Mouse (Mus musculus): ENCODE data around the gene Mtmr14. TPM values are rescaled to one million over a fixed set of nuclear protein-coding genes. Genes with fewer than 3 reads are reported as not detected.

The Mtmr14 gene
- polyA plus RNA-seq, 1 experiment: 16.8 TPM

DNA sequence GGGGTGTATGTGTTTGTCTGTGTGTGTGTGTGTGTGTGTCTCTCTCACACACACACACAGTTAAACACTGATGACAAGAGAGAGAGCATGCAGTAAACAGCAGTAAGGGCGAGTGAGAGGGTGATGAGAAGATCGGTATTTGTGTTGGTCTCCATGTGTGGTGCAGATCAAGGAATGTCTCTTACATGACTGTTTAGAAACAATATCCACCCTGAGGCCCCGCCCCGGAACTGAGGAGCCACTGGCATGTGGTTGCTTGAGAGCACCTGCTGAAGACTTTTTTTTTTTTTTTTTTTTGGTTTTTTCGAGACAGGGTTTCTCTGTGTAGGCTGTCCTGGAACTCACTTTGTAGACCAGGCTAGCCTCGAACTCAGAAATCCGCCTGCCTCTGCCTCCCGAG is 26.8 kb downstream of the Mtmr14 start:
- TF ChIP-seq TCF3 (IDR thresholded peaks at IDR 0.05; ENCODE audit: insufficient read length, low read depth): no peak
- TF ChIP-seq SRF (IDR thresholded peaks at IDR 0.05; ENCODE audit: control insufficient read depth, insufficient read length, low read depth): no peak
- no peak for TF ChIP-seq POLR2A (IDR thresholded peaks at IDR 0.05; ENCODE audit: insufficient read length, low read depth)
- TF ChIP-seq TCF12 (IDR thresholded peaks at IDR 0.05; ENCODE audit: insufficient read depth, poor library complexity, severe bottlenecking): no peak
- TF ChIP-seq POLR2AphosphoS2 (IDR thresholded peaks at IDR 0.05; ENCODE audit: insufficient read length, low read depth): no peak
- no peak for TF ChIP-seq MYOG (IDR thresholded peaks at IDR 0.05; ENCODE audit: control insufficient read depth in 1 of 3, insufficient read depth in 1 of 3, insufficient read length in 2 of 3, low read depth in 2 of 3)
- no peak for TF ChIP-seq REST (IDR thresholded peaks at IDR 0.05; ENCODE audit: insufficient read depth, insufficient read length)
- TF ChIP-seq CEBPB (IDR thresholded peaks at IDR 0.05; ENCODE audit: insufficient read depth, poor library complexity, severe bottlenecking): no peak
- TF ChIP-seq E2F4 (IDR thresholded peaks at IDR 0.05; ENCODE audit: insufficient read depth): no peak
- TF ChIP-seq USF1 (IDR thresholded peaks at IDR 0.05; ENCODE audit: low read depth): no peak
- no peak for TF ChIP-seq MYOD1 (IDR thresholded peaks at IDR 0.05; ENCODE audit: control insufficient read depth in 1 of 3, insufficient read length in 2 of 3, low read depth in 2 of 3)
- no peak for TF ChIP-seq MAX (IDR thresholded peaks at IDR 0.05; ENCODE audit: low read depth)
- H3K4me2 ChIP-seq (ENCODE audit: low read depth): no peak overlapping the region
- H3K36me3 ChIP-seq (ENCODE audit: control insufficient read depth, insufficient read depth): peaks cover 19% of the 10 kb centered on the region
- H3ac ChIP-seq (ENCODE audit: control insufficient read depth, insufficient read length): no peak overlapping the region
- no peak overlapping the region for H3K4me3 ChIP-seq
- no peaks in the 10 kb centered on the region for H3K79me2 ChIP-seq (ENCODE audit: control insufficient read depth, insufficient read depth)
- H3K27me3 ChIP-seq (ENCODE audit: control insufficient read depth, insufficient read depth, insufficient read length): no peaks in the 10 kb centered on the region

DNA sequence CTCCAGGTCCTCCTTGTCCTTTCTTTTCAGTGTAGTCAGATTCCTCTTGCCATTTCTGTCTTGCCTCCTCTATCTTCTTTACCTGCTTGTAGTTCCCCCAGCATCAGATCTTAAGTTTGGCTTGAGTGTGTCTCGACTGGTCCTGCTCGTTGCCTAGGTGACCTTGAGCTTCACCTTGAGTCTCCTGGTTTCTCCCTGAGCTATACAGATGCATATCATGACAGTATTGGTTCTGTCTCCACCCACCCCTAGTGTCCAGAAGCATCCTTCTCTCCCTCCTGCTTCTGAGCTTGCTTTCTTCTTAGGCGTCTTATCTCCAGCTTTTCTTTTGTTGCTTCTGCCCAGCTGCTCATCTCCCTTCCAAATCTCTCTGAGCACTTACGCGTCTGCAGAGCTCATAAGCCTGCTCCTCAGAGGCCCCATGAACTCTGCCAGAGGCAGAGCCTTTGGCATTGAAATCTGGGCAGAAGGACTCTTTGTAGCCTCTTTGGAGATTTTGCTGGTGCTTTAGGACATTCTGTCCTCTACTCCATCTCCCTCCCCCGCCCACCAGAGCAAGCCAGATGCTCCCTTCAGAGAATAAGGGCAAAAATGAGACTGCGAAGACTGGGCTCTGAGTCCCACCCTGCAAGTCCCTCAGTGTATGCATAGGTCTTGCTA is 29.5 kb downstream of the Mtmr14 start:
- H3ac ChIP-seq (ENCODE audit: control insufficient read depth, insufficient read length): no peak overlapping the region
- TF ChIP-seq CEBPB (IDR thresholded peaks at IDR 0.05; ENCODE audit: insufficient read depth, poor library complexity, severe bottlenecking): no peak
- no peak for TF ChIP-seq POLR2AphosphoS2 (IDR thresholded peaks at IDR 0.05; ENCODE audit: insufficient read length, low read depth)
- no peak for TF ChIP-seq MYOG (IDR thresholded peaks at IDR 0.05; ENCODE audit: control insufficient read depth in 1 of 3, insufficient read depth in 1 of 3, insufficient read length in 2 of 3, low read depth in 2 of 3)
- no peak for TF ChIP-seq MAX (IDR thresholded peaks at IDR 0.05; ENCODE audit: low read depth)
- TF ChIP-seq TCF12 (IDR thresholded peaks at IDR 0.05; ENCODE audit: insufficient read depth, poor library complexity, severe bottlenecking): no peak
- TF ChIP-seq MYOD1 (IDR thresholded peaks at IDR 0.05; ENCODE audit: control insufficient read depth in 1 of 3, insufficient read length in 2 of 3, low read depth in 2 of 3): no peak
- TF ChIP-seq REST (IDR thresholded peaks at IDR 0.05; ENCODE audit: insufficient read depth, insufficient read length): no peak
- H3K36me3 ChIP-seq (ENCODE audit: control insufficient read depth, insufficient read depth): peaks cover 22% of the 10 kb centered on the region
- no peaks in the 10 kb centered on the region for H3K27me3 ChIP-seq (ENCODE audit: control insufficient read depth, insufficient read depth, insufficient read length)
- H3K4me2 ChIP-seq (ENCODE audit: low read depth): no peak overlapping the region
- no peak overlapping the region for H3K4me3 ChIP-seq
- no peaks in the 10 kb centered on the region for H3K79me2 ChIP-seq (ENCODE audit: control insufficient read depth, insufficient read depth)

GRCm38 (mm10) chr6:113267988-113268387 is 30.3 kb downstream of the Mtmr14 start:
- Histone ChIP-seq H3K36me3 (ENCODE audit: control insufficient read depth, insufficient read depth) (peaks cover 28% of the 10 kb centered on the region), H3K79me2 (ENCODE audit: control insufficient read depth, insufficient read depth) (no peaks in the 10 kb centered on the region), H3K27me3 (ENCODE audit: control insufficient read depth, insufficient read depth, insufficient read length) (no peaks in the 10 kb centered on the region), H3K4me3 (no peak overlapping the region), H3K4me2 (ENCODE audit: low read depth) (no peak overlapping the region), H3ac (ENCODE audit: control insufficient read depth, insufficient read length) (no peak overlapping the region)
- TF ChIP-seq MYOD1 (IDR thresholded peaks at IDR 0.05; ENCODE audit: control insufficient read depth in 1 of 3, insufficient read length in 2 of 3, low read depth in 2 of 3) (no peak), POLR2A (IDR thresholded peaks at IDR 0.05; ENCODE audit: insufficient read length, low read depth) (no peak), MAX (IDR thresholded peaks at IDR 0.05; ENCODE audit: low read depth) (no peak), TCF12 (IDR thresholded peaks at IDR 0.05; ENCODE audit: insufficient read depth, poor library complexity, severe bottlenecking) (no peak), E2F4 (IDR thresholded peaks at IDR 0.05; ENCODE audit: insufficient read depth) (no peak), REST (IDR thresholded peaks at IDR 0.05; ENCODE audit: insufficient read depth, insufficient read length) (no peak), POLR2AphosphoS2 (IDR thresholded peaks at IDR 0.05; ENCODE audit: insufficient read length, low read depth) (no peak), SRF (IDR thresholded peaks at IDR 0.05; ENCODE audit: control insufficient read depth, insufficient read length, low read depth) (no peak), CEBPB (IDR thresholded peaks at IDR 0.05; ENCODE audit: insufficient read depth, poor library complexity, severe bottlenecking) (no peak), MYOG (IDR thresholded peaks at IDR 0.05; ENCODE audit: control insufficient read depth in 1 of 3, insufficient read depth in 1 of 3, insufficient read length in 2 of 3, low read depth in 2 of 3) (no peak), TCF3 (IDR thresholded peaks at IDR 0.05; ENCODE audit: insufficient read length, low read depth) (no peak), USF1 (IDR thresholded peaks at IDR 0.05; ENCODE audit: low read depth) (no peak)

GRCm38 (mm10) chr6:113272365-113272764 is 34.7 kb downstream of the Mtmr14 start:
- no peak overlapping the region for H3K4me3 ChIP-seq
- H3ac ChIP-seq (ENCODE audit: control insufficient read depth, insufficient read length): no peak overlapping the region
- H3K27me3 ChIP-seq (ENCODE audit: control insufficient read depth, insufficient read depth, insufficient read length): no peaks in the 10 kb centered on the region
- no peak for TF ChIP-seq MAX (IDR thresholded peaks at IDR 0.05; ENCODE audit: low read depth)
- no peak for TF ChIP-seq SRF (IDR thresholded peaks at IDR 0.05; ENCODE audit: control insufficient read depth, insufficient read length, low read depth)
- TF ChIP-seq USF1 (IDR thresholded peaks at IDR 0.05; ENCODE audit: low read depth): no peak
- TF ChIP-seq TCF12 (IDR thresholded peaks at IDR 0.05; ENCODE audit: insufficient read depth, poor library complexity, severe bottlenecking): no peak
- TF ChIP-seq E2F4 (IDR thresholded peaks at IDR 0.05; ENCODE audit: insufficient read depth): no peak
- TF ChIP-seq REST (IDR thresholded peaks at IDR 0.05; ENCODE audit: insufficient read depth, insufficient read length): no peak
- TF ChIP-seq TCF3 (IDR thresholded peaks at IDR 0.05; ENCODE audit: insufficient read length, low read depth): no peak
- no peak for TF ChIP-seq MYOG (IDR thresholded peaks at IDR 0.05; ENCODE audit: control insufficient read depth in 1 of 3, insufficient read depth in 1 of 3, insufficient read length in 2 of 3, low read depth in 2 of 3)
- no peaks in the 10 kb centered on the region for H3K79me2 ChIP-seq (ENCODE audit: control insufficient read depth, insufficient read depth)
- H3K36me3 ChIP-seq (ENCODE audit: control insufficient read depth, insufficient read depth): peaks cover 10% of the 10 kb centered on the region
- H3K4me2 ChIP-seq (ENCODE audit: low read depth): no peak overlapping the region
